Mouse (Mus musculus): ENCODE measurements around the gene Akap13.
"Not testable (repeated sequence)": the region's sequence is repeated elsewhere in the genome, so short reads cannot be mapped to it uniquely, and the experiment has no call there.

Gene Akap13

GRCm38 (mm10) chr7:75739075-75739725 lies 283.9 kb downstream of the Akap13 start:
- peak; percentile 63 to 73 for DNase-seq

DNA sequence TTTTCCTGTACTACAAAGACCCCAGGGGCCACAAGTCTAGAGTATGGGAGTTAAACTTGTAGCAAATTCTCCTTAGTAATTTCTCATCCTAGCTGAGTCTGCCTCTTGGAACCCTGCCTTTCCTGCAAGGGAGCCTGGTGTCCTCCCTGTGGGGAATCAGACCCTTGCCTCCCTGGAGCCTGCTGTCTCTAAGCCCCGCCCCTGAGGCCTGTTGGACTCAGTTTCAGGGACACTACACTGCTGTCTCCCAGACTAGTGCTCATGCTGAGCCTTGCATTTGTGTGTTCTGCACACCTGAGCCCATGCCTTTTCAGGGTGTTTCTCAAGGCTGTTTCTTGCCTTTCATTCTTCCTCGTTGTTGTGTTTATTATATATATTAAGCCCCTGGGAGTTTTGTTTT lies 289.2 kb downstream of the Akap13 start:
- DNase-seq = no peak

DNA sequence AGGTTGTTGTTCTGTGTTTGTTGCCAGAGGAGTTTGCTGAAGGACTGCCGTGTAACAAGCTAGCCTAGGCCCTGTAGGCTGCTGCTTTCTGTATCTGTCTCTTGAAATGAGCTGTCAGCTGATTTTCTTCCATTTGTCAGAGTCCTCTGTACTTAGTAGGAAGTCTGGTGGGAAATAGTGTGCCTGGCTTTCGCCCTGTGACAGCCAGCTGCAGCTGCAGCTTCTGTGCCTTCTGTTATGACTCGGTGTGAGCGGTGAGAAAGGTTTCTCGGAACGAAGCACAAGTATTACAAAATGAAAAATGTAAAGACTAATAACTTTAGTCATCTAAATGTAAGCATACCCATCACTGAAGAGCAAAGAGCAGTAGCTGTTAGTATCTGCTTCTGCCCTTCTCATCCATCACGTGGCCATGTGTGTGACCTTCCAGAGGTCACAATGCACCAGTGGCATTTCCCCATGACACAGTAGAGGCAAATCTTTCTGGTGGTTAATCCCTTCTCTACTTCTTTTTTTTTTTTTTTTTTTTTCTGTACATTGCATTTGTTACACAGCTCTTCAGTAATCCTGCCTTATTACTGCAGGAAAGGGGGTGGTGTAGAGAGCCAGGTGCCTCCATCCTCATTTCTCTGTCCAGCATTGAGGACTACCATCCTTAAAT lies 289.8 kb downstream of the Akap13 start:
- DNase-seq = no peak

- DNase-seq = not testable (repeated sequence)
Observed at GRCm38 (mm10) chr7:75745969-75746368, 290.6 kb downstream of the Akap13 start.

GRCm38 (mm10) chr7:75750581-75750980 lies 295.2 kb downstream of the Akap13 start:
- DNase-seq = no peak

- no peak for DNase-seq
Observed at GRCm38 (mm10) chr7:75751161-75751803, 295.9 kb downstream of the Akap13 start.

DNA sequence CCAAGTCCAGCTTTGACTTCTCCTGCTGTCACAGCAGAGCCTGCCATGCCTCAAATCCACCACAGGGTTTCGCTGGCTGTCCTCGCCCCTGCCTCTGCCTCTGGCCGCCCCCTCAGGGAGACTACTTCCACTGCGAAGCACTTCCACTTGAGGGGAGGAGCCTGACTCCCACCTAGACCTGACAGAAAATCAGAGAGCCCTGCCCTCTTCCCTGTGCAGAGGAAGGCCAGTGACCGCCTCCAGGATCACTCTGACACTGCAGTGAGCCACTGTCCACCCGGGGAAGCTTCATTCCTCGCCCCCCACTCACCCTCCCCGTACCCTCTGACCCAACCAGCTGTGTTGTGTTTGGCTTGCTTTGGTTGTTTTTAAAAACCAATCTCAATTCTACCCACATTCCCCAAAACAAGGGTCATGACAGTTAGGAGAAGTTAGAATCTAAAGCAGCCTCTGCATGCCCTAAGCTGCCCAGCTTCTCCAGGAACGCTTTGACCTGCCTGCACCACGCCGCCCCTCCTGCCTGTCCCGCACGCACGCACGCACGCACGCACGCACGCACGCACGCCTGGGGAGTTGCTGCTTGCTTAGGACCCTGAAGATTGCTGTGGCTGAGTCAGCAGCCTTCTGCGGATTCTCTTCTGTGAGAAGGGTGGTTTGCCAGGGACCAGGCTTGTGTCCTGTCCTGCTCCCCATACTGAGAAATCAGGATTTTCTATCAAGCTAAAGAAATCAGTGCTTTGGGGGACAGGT lies 297.3 kb downstream of the Akap13 start:
- no peak for DNase-seq

- DNase-seq = no peak
Observed at GRCm38 (mm10) chr7:75753192-75753783, 298.0 kb downstream of the Akap13 start.

DNA sequence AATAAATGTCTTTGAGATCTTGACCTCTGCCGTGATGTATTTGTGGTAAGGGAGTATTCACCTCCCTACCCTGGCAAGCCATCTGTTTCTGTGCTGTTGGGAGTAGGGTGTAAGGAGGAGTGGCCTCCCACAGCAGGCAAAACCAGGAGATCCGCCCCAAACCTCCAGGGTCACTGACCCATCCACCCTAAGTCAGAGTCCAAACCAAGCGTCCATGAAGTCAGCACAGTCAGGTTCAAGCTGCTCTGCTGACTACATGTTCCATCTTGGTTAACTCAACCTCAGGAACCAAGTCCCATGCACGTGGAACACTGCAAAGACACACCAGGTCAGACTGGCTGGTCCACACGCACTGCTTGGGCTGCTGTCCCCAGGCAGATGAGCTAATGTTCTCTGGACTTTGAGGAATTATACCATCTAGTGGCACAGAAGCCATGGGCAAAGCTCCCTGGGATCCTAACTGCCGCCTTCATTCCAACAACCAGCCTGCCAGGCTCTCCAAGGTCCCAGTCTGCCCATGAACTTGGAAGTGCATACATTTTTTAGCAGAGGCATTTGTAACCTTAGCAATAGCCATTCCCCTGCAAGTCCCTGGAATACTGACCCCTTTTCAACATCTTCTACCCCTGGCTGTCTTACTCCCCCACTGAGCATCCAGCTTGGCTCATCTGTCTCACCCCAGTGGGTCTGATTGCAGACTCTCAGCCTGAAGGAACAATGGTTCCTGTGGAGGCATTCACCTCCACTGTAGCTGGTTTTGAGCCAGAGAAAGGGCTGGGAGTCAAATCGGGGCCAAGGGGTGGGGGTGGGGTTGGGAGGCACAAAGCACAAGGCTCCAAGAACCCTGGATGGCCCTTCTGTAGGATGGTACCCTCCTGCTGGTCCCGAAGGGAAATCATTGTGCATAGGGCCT lies 299.5 kb downstream of the Akap13 start:
- no peak for DNase-seq

DNA sequence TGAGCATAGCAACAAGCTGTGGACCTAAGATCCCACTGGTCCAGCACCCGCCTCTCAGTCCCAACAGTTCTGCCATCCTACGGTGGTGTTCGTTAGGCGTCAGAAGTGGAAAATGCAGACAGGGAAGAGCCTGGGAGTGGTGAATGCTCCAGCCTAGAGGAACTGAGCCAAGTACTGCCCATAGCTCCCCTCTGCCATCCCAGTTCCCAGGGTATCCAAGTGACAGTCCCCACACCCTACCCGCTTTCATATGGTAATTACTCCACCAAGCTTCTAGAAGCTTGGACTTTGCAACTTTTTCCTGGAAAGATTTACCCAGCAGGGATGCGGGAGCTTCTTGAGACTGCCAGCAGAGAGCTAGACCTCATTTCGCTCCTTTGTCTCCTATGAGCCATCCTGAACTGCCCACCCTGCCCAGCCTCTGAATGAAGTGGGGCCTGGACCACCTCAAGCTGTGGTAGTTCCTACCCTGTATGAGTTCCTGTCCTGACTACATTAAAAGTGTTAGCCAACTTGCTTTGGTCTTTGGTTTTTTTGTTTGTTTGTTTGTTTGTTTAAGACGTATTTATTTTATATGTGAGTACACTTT lies 300.6 kb downstream of the Akap13 start:
- DNase-seq = no peak

DNA sequence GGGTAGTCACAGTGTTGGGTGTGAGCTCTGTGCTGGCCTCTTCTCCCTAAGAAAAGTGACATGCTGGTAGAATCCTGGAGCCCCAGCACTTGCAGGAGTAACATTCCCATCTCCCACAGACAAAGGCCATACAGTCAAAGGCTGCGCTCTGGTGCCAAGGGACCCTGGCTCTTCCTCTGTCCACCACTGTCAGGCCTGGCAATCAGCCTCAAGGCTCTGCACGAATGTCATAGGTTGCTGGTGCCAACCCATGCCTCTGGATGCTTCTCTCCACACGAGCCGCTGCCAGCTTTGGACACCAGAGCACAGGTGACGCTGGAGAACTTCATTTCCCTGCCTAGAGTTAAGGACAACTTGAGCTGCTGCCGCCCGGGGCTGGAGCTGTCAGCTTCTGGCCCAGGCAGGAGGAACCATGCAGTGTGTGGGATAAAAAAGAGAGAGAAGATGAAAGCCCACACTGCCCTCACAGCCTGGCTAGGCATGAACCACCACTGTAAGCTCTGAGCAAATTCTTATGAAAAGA lies 304.7 kb downstream of the Akap13 start:
- no peak for DNase-seq

GRCm38 (mm10) chr7:75760661-75761319 lies 305.5 kb downstream of the Akap13 start:
- not testable (repeated sequence) for DNase-seq

DNA sequence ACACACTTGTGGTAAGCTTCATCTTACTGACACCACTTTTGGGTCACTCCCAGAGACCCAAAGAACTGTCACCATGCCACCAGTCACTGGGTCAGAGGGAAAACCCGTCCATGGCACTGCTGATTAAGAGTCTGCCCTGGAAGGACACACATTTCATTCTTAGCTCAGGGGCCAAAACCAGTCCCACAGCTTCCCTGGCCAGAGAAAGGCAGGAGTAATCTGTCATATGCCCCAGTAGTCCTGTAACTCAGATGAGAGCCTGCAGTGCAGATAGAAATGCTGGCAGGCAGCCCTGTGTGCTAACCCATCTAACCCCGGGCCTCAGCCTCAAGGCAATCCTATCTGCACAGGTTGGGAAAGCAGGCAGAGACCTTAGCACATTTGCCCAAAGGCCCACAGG lies 306.9 kb downstream of the Akap13 start:
- peak; percentile 24 to 65 for DNase-seq

DNA sequence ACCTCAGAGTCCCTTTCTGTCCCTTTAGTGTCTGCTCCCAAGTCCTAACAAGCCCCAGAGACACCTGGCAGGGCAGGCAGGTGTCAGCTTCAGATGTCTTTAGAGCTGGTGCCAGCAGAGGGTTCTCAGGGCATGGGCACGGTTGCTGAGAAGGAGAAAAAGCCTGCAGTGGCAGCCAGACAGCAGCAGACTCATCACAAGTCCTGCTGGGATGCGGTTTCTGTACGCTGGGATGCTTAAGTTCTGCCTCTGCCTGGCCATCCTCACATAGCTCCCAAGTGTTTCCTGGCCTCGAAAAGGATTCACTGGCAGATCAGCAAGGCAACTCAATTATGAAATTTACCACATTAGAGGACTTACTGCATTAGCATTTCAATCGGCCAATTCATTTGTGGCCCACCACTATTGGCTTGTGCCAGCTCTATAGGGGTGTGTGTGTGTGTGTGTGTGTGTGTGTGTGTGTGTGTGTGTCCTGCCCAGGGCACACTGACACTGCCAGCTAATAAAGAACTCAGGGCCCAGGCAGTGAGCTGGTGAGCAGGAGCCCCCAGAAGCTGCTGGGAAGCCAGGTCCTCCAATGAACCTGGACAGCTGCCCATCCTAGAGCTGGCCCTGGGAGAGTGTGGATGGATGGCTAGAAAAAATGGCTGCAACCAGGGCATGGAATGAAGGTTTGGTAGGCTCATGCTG lies 311.9 kb downstream of the Akap13 start:
- not testable (repeated sequence) for DNase-seq

DNA sequence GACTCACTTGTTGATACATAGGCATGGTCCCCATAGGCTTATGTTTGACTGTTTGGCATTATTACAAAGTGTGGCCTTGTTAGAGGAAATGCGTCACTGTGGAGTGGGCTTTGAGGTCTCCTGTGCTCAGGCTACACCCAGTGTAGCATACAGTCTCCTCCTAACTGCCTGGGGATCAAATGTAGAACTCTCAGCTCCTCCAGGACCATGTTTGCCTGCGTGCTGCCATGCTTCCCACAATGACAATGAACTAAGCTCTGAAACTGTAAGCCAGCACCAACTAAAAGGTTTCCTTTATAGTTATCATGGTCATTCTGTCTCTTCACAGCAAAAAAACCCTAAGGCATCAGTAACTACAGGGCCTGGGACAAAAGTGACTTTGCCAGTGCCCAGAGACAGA lies 312.8 kb downstream of the Akap13 start:
- no peak for DNase-seq

- DNase-seq = no peak
Observed at GRCm38 (mm10) chr7:75769909-75770308, 314.6 kb downstream of the Akap13 start.

GRCm38 (mm10) chr7:75774095-75775078 lies 319.1 kb downstream of the Akap13 start:
- not testable (repeated sequence) for DNase-seq

DNA sequence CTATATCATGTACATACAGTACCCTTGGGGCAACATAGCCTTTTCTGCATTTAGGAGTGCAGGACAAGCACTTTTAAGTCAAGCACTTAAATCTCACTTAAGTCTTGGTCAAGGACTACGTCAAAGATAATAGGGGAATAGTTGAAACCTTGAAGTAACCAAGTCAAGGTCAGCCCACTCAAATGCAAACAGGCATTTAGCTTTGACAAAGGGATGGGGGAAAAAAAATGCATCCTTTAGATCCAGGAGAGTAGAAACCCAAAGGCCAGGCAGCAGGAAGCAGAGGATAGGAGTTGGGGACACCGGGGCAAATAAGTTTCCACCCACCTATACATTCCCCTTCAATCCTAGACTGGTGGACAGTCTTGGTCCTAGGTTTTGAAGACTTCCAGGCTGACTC lies 322.7 kb downstream of the Akap13 start:
- no peak for DNase-seq

- no peak for DNase-seq
Observed at GRCm38 (mm10) chr7:75780812-75781211, 325.5 kb downstream of the Akap13 start.

Data from cerebellum, postnatal 25 days (tissue).